In the genomic region with DNA sequence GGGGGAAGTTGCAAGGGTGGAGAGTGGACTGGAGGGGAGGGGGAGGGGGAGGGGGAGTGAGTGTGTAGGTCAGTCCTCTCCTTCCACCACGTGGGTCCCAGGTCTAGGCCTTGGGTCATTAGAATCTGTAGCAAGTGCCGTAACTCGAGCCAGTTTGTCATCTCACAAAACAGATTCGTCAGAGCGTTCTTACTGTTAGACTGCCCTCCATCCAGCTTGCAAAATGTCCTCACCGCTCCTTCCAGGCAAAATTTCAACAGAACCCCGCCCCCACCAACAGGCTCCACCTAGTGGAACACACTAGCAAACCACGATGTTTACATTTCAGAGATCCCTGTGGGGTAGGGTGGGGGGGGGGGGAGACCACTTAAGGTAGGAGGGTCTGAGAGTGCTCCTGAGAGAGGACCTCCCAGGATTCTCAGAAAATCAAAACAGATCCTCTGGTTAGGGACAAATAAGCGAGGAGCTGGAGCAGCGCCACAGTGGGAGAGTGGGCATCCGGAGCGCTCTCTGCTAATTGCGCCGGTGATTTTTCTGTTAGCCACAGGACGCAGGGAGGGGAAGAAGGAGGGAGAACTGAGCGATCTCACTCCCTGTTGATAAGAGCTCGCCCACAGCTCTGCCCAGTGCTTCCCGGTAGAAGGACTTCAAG, we compare ENCODE assay signal across 8 mouse cellular contexts. TPM values are rescaled to one million over a fixed set of nuclear protein-coding genes. Genes with fewer than 3 reads are reported as not detected.
DNase-seq lines count a peak whose midpoint lies in the region; ATAC-seq and TF ChIP-seq lines count a peak whose summit lies in the region.

No protein-coding gene starts in this region.

- ATAC-seq in liver, embryonic 11.5 days (replicated peaks; ENCODE audit: low FRiP score) = peak; percentile 66
- ATAC-seq in midbrain, postnatal 0 days (ENCODE audit: low FRiP score) = peak; percentile 63

- H3K27ac ChIP-seq in gastrocnemius, adult 2 months = peak overlapping the region; percentile 84
- H3K27ac ChIP-seq in liver, embryonic 11.5 days (ENCODE audit: low read depth, low read length) = peak overlapping the region; percentile 64
- no peak overlapping the region; the same call in 1 of the 2 replicates for H3K27ac ChIP-seq in midbrain, postnatal 0 days (ENCODE audit: low read depth, low read length)

- H3K27me3 ChIP-seq in liver, embryonic 11.5 days (replicated peaks; ENCODE audit: control insufficient read depth, insufficient read depth, low read length) = no peaks in the 10 kb centered on the region
- no peaks in the 10 kb centered on the region for H3K27me3 ChIP-seq in midbrain, postnatal 0 days (ENCODE audit: insufficient read depth, low read length)

- peak; percentile 57 for TF ChIP-seq CTCF in gastrocnemius, adult 2 months (IDR thresholded peaks at IDR 0.05)
- TF ChIP-seq CTCF in midbrain, postnatal 0 days (IDR thresholded peaks at IDR 0.05) = peak; percentile 75

- peak overlapping the region; percentile 39 for H3K9ac ChIP-seq in liver, embryonic 11.5 days (ENCODE audit: low read depth, low read length)
- no peak overlapping the region for H3K9ac ChIP-seq in midbrain, postnatal 0 days (replicated peaks; ENCODE audit: low read length, poor library complexity, severe bottlenecking)

- intact Hi-C loops in gastrocnemius, adult 2 months (cut with DNase I) = no loop called here

- peak overlapping the region; percentile 65 for H3K4me2 ChIP-seq in liver, embryonic 11.5 days
- H3K4me2 ChIP-seq in midbrain, postnatal 0 days (ENCODE audit: low read depth, low read length, poor library complexity, severe bottlenecking) = peak overlapping the region; percentile 51

- peaks cover 21% of the 10 kb centered on the region for H3K4me1 ChIP-seq in liver, embryonic 11.5 days (replicated peaks; ENCODE audit: control insufficient read depth, insufficient read depth, low read length)
- H3K4me1 ChIP-seq in midbrain, postnatal 0 days (ENCODE audit: insufficient read depth, low read length) = no peaks in the 10 kb centered on the region

- peak; percentile 31 to 45 for DNase-seq in urinary bladder, adult 18-20 months (ENCODE audit: low spot score in 2 of 2)
- DNase-seq in urinary bladder, postnatal 10 days (ENCODE audit: low spot score) = no peak
- DNase-seq in cerebellum, postnatal 14 days = peak; percentile 78 to 89
- DNase-seq in gastrocnemius, adult 2 months = peak; percentile 74
- DNase-seq in hindlimb bud, embryonic 11.5 days (ENCODE audit: extremely low spot score, low read depth, low spot score) = peak; percentile 50
- peak; percentile 75 for DNase-seq in liver, embryonic 11.5 days (ENCODE audit: low spot score)
- peak; percentile 66 for DNase-seq in midbrain, postnatal 0 days (ENCODE audit: low spot score)
- peak; percentile 84 for DNase-seq in testis, postnatal 10 days (ENCODE audit: low spot score)

- peak overlapping the region; percentile 74 for H3K4me3 ChIP-seq in gastrocnemius, adult 2 months
- H3K4me3 ChIP-seq in liver, embryonic 11.5 days (ENCODE audit: low read depth, low read length) = peak overlapping the region; percentile 36
- peak overlapping the region; percentile 19 for H3K4me3 ChIP-seq in midbrain, postnatal 0 days (ENCODE audit: low read depth, low read length)

- H3K36me3 ChIP-seq in liver, embryonic 11.5 days (ENCODE audit: control insufficient read depth, insufficient read depth, low read length) = no peaks in the 10 kb centered on the region
- no peaks in the 10 kb centered on the region for H3K36me3 ChIP-seq in midbrain, postnatal 0 days (ENCODE audit: insufficient read depth, low read length)

- 2% methylated on average over 18 of the region's 18 CpGs for WGBS in liver, embryonic 11.5 days
- WGBS in midbrain, postnatal 0 days = 2% methylated on average over 18 of the region's 18 CpGs

- H3K9me3 ChIP-seq in liver, embryonic 11.5 days (ENCODE audit: control insufficient read depth, low read length) = no peaks in the 10 kb centered on the region
- no peaks in the 10 kb centered on the region for H3K9me3 ChIP-seq in midbrain, postnatal 0 days (ENCODE audit: low read length)

RNA-seq across cellular contexts. Expression of a gene that starts 16.4 kb away (rescaled TPM):
- total RNA-seq in gastrocnemius, adult 2 months (2021) = not detected
- polyA plus RNA-seq in liver, embryonic 11.5 days (2014; fragmentation: Nextera tagmentation; extraction: Ambion mirVana) = 0.40 TPM in 1 of 2 replicates, not detected in the other
- not detected in 2 replicates for total RNA-seq in midbrain, postnatal 0 days (2014; rRNA removed)
- polyA plus RNA-seq in midbrain, postnatal 0 days (2015; fragmentation: Nextera tagmentation; extraction: Ambion mirVana) = not detected in 2 replicates

RNA-seq across cellular contexts. Expression of a gene that starts 19.5 kb away (rescaled TPM):
- 1 to 10 TPM; 6.9 to 8.3 TPM for total RNA-seq in gastrocnemius, adult 2 months (2021)
- 0.36 and 0.38 TPM in 2 replicates for polyA plus RNA-seq in liver, embryonic 11.5 days (2014; fragmentation: Nextera tagmentation; extraction: Ambion mirVana)
- 5.0 and 10.0 TPM in 2 replicates for total RNA-seq in midbrain, postnatal 0 days (2014; rRNA removed)
- polyA plus RNA-seq in midbrain, postnatal 0 days (2015; fragmentation: Nextera tagmentation; extraction: Ambion mirVana) = 2.6 and 2.7 TPM in 2 replicates

RNA-seq across cellular contexts. Expression of a gene that starts 54.0 kb away (rescaled TPM):
- total RNA-seq in gastrocnemius, adult 2 months (2021) = 100 to 1,000 TPM; 177 to 277 TPM
- 18.4 and 18.6 TPM in 2 replicates for polyA plus RNA-seq in liver, embryonic 11.5 days (2014; fragmentation: Nextera tagmentation; extraction: Ambion mirVana)
- 15.6 and 20.4 TPM in 2 replicates for total RNA-seq in midbrain, postnatal 0 days (2014; rRNA removed)
- 25.5 and 27.9 TPM in 2 replicates for polyA plus RNA-seq in midbrain, postnatal 0 days (2015; fragmentation: Nextera tagmentation; extraction: Ambion mirVana)

RNA-seq across cellular contexts. Expression of a gene that starts 56.5 kb away (rescaled TPM):
- total RNA-seq in gastrocnemius, adult 2 months (2021) = 10 to 100 TPM; 41.1 to 48.6 TPM
- 90.6 and 97.6 TPM in 2 replicates for polyA plus RNA-seq in liver, embryonic 11.5 days (2014; fragmentation: Nextera tagmentation; extraction: Ambion mirVana)
- 47.5 and 87.1 TPM in 2 replicates for total RNA-seq in midbrain, postnatal 0 days (2014; rRNA removed)
- 100 and 124 TPM in 2 replicates for polyA plus RNA-seq in midbrain, postnatal 0 days (2015; fragmentation: Nextera tagmentation; extraction: Ambion mirVana)

Comparison
In these comparisons a context has a peak if more than half of its experiments do, and no peak if none do; other contexts are left out.
1. H3K4me3 ChIP-seq: peak in every context shown above with its lines; median percentile 74 in gastrocnemius, adult 2 months; 36 in liver, embryonic 11.5 days; 19 in midbrain, postnatal 0 days.